ENCODE assay signal across 16 mouse cellular contexts in genomic region chr10:91426584-91426983, GRCm38 (mm10).
"Had no signal": no experiment of that assay in that cellular context is flagged by ENCODE, and none has a peak within 500 bp of the region (broad histone marks: within the 10 kb centered on the region; RNA-seq: fewer than 3 reads in every experiment).

No protein-coding gene starts in this region.

- H3K27me3 ChIP-seq: midbrain, embryonic 12.5 days; neural tube, embryonic 12.5 days; stomach, embryonic 15.5 days had no signal

- DNase-seq: lung, adult 18-20 months; lung, embryonic 14.5 days; lung, postnatal 10 days; lung, postnatal 4 days; midbrain, embryonic 14.5 days; retina, postnatal 1 day; right cerebral cortex, adult 18-20 months; right cerebral cortex, postnatal 14 days; thymus, adult 2 months; thymus, postnatal 25 days; thymus, postnatal 4 days had no signal

- H3K27ac ChIP-seq: midbrain, embryonic 12.5 days; neural tube, embryonic 12.5 days; stomach, embryonic 15.5 days; stomach, postnatal 0 days had no signal

- H3K36me3 ChIP-seq: midbrain, embryonic 10.5 days; midbrain, embryonic 12.5 days; neural tube, embryonic 12.5 days; stomach, embryonic 15.5 days had no signal

- H3K4me1 ChIP-seq: neural tube, embryonic 12.5 days had no signal

- H3K4me3 ChIP-seq: midbrain, embryonic 10.5 days; midbrain, embryonic 12.5 days; neural tube, embryonic 12.5 days; stomach, embryonic 15.5 days had no signal

- H3K4me2 ChIP-seq: lung, embryonic 14.5 days; midbrain, embryonic 12.5 days; neural tube, embryonic 12.5 days; stomach, embryonic 15.5 days had no signal

- H3K9ac ChIP-seq: lung, embryonic 14.5 days; midbrain, embryonic 12.5 days; neural tube, embryonic 12.5 days; stomach, embryonic 15.5 days had no signal

- H3K9me3 ChIP-seq: midbrain, embryonic 10.5 days; midbrain, embryonic 12.5 days; neural tube, embryonic 12.5 days; stomach, embryonic 15.5 days had no signal
